Mouse (Mus musculus) testis, adult 2 months (tissue): Measurements from ENCODE around the gene Hoxa10. TPM values are rescaled to one million over a fixed set of nuclear protein-coding genes. Genes with fewer than 3 reads are reported as not detected.

Experiments
- H3K27ac ChIP-seq: fragments of 200-500 bp; 2 replicates; pipeline ENCODE4 v1.5.1; 2012; ENCODE audit warnings: low read depth, low read length; ENCODE audit not compliant: control insufficient read depth, insufficient read depth
- H3K27me3 ChIP-seq: fragments of 200-500 bp; 2 replicates; pipeline ENCODE4 v1.6.1; 2012; ENCODE audit warnings: mild to moderate bottlenecking, low read length, moderate library complexity; ENCODE audit not compliant: control insufficient read depth, insufficient read depth
- H3K36me3 ChIP-seq: fragments of 200-500 bp; 2 replicates; pipeline ENCODE4 v1.6.1; 2012; ENCODE audit warnings: mild to moderate bottlenecking, low read length; ENCODE audit not compliant: control insufficient read depth, insufficient read depth
- H3K4me1 ChIP-seq: fragments of 200-500 bp; 2 replicates; pipeline ENCODE4 v1.6.1; 2012; ENCODE audit warnings: low read length; ENCODE audit not compliant: control insufficient read depth, insufficient read depth
- H3K4me3 ChIP-seq: fragments of 200-500 bp; 2 replicates; pipeline ENCODE4 v1.5.1; 2012; ENCODE audit warnings: low read depth, mild to moderate bottlenecking, low read length, moderate library complexity, mixed read lengths; ENCODE audit not compliant: control insufficient read depth
- CTCF ChIP-seq: fragments of 200-500 bp; IDR thresholded peaks from 2 replicates; pipeline ENCODE4 v1.5.1; 2012; ENCODE audit warnings: low read depth, mild to moderate bottlenecking, inconsistent platforms, low read length, moderate library complexity; ENCODE audit not compliant: control insufficient read depth, insufficient read depth, insufficient replicate concordance
- POLR2A ChIP-seq: fragments of 200-500 bp; IDR thresholded peaks from 2 replicates; pipeline ENCODE4 v1.6.1; 2012; ENCODE audit warnings: low read depth, mild to moderate bottlenecking, inconsistent platforms, low read length, moderate library complexity; ENCODE audit not compliant: control insufficient read depth
- polyA plus RNA-seq: library from polyadenylated mRNA; depleted of rRNA; stranded (reverse); fragments of >200 nt; gene quantifications from 2 replicates; pipeline ENCODE4 v1.2.3, GENCODE M21; 2012

Hoxa10 gene
- polyA plus RNA-seq, 1 experiment = 0.19 TPM

DNA sequence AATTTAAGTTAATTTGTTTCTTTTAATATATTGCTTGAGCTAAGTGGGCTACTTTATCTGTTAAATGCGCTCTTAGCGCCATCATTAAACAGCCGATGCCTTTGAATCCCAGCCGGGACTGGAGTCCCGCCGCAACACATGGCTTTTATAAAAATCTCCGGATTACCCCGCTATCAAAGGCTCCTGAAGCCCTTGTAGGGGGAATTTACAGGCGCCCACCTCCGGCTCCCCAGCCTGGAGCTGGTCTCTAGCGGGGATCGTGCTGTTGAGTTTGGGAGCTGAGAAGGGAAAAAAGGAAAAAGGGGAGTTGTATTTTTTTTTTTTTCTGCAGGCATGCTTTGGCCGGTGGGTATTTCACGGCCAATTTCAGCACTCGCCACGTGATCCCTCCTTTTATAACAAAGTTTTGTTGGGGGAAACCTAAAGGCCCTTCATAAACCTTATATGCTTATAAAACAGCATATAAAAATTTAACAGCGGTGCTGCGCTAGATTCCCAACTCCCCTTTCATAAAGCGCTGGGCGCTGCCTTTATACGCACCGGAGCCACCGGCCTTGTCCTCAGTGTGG is 3.9 kb upstream of the Hoxa10 start:
- TF ChIP-seq CTCF = no peak
- TF ChIP-seq POLR2A = no peak
- H3K27ac ChIP-seq = no peak overlapping the region
- no peaks in the 10 kb centered on the region for H3K36me3 ChIP-seq
- no peak overlapping the region for H3K4me3 ChIP-seq
- peaks cover 8% of the 10 kb centered on the region; the same call in 1 of the 2 replicates for H3K4me1 ChIP-seq
- H3K27me3 ChIP-seq = peaks cover 28% of the 10 kb centered on the region

DNA sequence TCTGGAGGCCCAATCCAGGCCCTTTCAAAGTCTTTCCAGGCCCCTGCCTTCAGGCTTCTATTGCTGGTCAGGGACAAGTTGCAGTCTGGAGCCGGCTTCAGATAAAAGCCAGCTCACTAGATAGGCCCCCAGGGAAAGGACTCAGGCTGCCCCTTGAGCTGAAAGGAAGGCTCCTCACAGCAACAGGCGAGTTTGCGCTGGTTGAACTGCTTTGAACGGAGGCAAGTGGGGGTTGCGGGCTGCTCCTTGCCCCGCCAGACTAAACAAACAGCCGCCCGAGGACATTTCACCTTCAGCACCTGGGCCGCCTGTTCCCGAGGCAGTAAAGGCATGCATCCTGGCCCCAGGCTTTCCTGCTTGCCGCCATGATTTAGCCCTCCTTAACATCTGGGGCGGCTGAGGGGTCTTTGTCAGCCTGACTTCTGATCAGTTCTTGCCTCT is 3.0 kb upstream of the Hoxa10 start:
- peaks cover 26% of the 10 kb centered on the region for H3K27me3 ChIP-seq
- H3K36me3 ChIP-seq = no peaks in the 10 kb centered on the region
- TF ChIP-seq POLR2A = no peak
- no peak for TF ChIP-seq CTCF
- no peak overlapping the region for H3K27ac ChIP-seq
- peaks cover 8% of the 10 kb centered on the region; the same call in 1 of the 2 replicates for H3K4me1 ChIP-seq
- no peak overlapping the region for H3K4me3 ChIP-seq

DNA sequence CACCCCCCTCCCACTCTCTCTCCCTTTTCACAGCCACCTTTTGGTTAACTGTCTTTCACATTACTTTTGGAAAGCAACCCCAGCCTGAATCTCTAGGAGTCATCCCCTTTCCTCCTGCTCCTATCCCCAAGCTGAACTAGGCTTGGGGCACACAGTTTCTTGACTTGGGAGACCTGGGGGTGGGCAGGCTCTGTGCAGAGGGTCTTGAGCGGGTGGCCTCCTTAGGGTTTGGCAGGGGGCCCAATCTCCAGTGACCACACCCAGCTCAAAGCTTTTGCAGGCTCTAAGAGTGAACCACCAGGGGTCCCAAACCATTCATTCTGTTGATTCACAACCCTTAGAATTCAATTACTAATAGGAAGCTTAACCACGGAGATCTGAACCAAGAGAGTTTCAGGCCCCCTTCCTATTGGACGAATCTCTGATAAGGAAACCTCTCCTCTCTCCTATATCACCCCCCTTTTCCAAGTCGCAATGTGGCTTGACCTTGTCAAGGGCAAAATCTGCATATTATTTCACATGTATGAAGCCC is 2.2 kb upstream of the Hoxa10 start:
- TF ChIP-seq POLR2A (no peak), CTCF (no peak)
- peaks cover 6% of the 10 kb centered on the region; the same call in 1 of the 2 replicates for H3K4me1 ChIP-seq
- H3K4me3 ChIP-seq = no peak overlapping the region
- H3K27ac ChIP-seq = no peak overlapping the region
- H3K36me3 ChIP-seq = no peaks in the 10 kb centered on the region
- peaks cover 23% of the 10 kb centered on the region for H3K27me3 ChIP-seq

GRCm38 (mm10) chr6:52241001-52241621 is 457 bp upstream of the Hoxa10 start:
- TF ChIP-seq POLR2A (no peak), CTCF (no peak)
- Histone ChIP-seq H3K4me1 (peaks cover 3% of the 10 kb centered on the region; the same call in 1 of the 2 replicates), H3K4me3 (no peak overlapping the region), H3K36me3 (no peaks in the 10 kb centered on the region), H3K27ac (no peak overlapping the region), H3K27me3 (peaks cover 18% of the 10 kb centered on the region)

- peak overlapping the region; percentile 44 for H3K4me3 ChIP-seq
- no peak overlapping the region for H3K27ac ChIP-seq
- H3K36me3 ChIP-seq = no peaks in the 10 kb centered on the region
- no peak for TF ChIP-seq POLR2A
- no peak for TF ChIP-seq CTCF
- peaks cover 13% of the 10 kb centered on the region for H3K27me3 ChIP-seq
- peaks cover 3% of the 10 kb centered on the region; the same call in 1 of the 2 replicates for H3K4me1 ChIP-seq
These were observed 847 bp downstream of the Hoxa10 start for GRCm38 (mm10) chr6:52239625-52240388.

GRCm38 (mm10) chr6:52238976-52239375 is 1.7 kb downstream of the Hoxa10 start:
- Histone ChIP-seq H3K36me3 (no peaks in the 10 kb centered on the region), H3K27me3 (peaks cover 14% of the 10 kb centered on the region), H3K27ac (no peak overlapping the region), H3K4me1 (peaks cover 6% of the 10 kb centered on the region), H3K4me3 (no peak overlapping the region)
- TF ChIP-seq POLR2A = no peak
- TF ChIP-seq CTCF = no peak

GRCm38 (mm10) chr6:52238155-52238545 is 2.5 kb downstream of the Hoxa10 start:
- peaks cover 3% of the 10 kb centered on the region for H3K4me1 ChIP-seq
- no peak overlapping the region for H3K4me3 ChIP-seq
- H3K27ac ChIP-seq = no peak overlapping the region
- H3K27me3 ChIP-seq = peaks cover 10% of the 10 kb centered on the region
- no peak for TF ChIP-seq CTCF
- TF ChIP-seq POLR2A = no peak
- H3K36me3 ChIP-seq = no peaks in the 10 kb centered on the region
